Mouse (Mus musculus): Measurements from ENCODE around the gene Cldn7.
"Not testable (repeated sequence)": the region's sequence is repeated elsewhere in the genome, so short reads cannot be mapped to it uniquely, and the experiment has no call there.

Gene Cldn7

GRCm38 (mm10) chr11:69953267-69953915 lies 11.2 kb upstream of the Cldn7 start:
- DNase-seq (ENCODE audit: low read depth, low spot score), result no peak

DNA sequence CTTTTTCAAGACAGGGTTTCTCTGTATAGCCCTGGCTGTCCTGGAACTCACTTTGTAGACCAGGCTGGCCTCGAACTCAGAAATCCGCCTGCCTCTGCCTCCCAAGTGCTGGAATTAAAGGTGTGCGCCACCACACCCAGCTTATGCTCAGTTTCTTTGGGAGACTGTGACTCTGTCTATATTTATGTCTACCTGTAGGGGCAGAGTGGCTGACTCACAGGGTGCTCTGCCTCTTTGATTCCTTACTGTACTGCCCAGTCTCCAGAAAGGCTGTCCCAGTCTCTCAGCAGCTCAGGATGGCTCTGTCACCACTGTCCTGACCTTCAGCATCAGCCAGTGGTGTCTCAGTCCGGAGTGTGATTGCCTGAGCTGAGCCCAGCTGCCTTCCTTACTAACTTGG lies 9.0 kb upstream of the Cldn7 start:
- not testable (repeated sequence) for DNase-seq (ENCODE audit: low read depth, low spot score)

- DNase-seq (ENCODE audit: low read depth, low spot score), result no peak
These were observed 8.4 kb upstream of the Cldn7 start for GRCm38 (mm10) chr11:69956218-69956617.

DNA sequence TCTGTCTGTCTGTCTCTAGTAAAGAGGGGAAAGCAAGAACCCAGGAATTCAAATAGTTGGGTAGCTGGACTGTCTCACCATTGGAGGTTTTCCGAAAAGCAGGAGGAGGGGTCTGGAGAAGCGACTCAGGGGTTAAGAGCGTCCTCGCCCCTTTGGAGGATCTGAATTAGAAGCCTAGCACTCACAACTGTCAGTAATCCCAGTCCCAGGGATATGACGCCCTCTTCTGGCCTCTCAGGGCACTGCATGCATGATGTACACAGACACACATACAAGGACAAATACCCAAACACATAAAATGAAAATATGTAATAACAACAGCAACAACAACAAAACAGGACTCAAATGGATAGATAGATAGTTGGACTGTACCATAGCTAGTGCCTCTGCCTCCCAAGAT lies 4.0 kb upstream of the Cldn7 start:
- DNase-seq (ENCODE audit: low read depth, low spot score), result no peak

DNA sequence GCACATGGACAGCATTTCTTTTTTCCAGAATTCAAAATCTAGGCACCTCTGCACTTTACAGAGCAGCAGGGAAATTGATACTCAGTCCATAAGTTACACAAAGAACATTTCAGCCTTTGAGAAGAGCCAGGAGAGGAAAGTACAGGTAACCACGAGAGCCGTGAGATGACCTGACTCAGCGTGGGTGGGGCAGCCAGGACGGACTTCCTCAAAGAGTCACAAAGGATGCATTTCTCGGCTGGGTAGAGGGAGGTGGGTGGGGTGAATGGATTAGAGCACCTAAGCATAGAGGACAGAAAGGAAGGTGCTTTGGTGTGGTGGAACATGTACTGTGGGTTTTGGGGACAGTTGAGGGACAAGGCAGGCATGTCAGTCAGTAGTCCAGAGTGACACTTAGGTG lies 2.7 kb upstream of the Cldn7 start:
- DNase-seq (ENCODE audit: low read depth, low spot score), result no peak

DNA sequence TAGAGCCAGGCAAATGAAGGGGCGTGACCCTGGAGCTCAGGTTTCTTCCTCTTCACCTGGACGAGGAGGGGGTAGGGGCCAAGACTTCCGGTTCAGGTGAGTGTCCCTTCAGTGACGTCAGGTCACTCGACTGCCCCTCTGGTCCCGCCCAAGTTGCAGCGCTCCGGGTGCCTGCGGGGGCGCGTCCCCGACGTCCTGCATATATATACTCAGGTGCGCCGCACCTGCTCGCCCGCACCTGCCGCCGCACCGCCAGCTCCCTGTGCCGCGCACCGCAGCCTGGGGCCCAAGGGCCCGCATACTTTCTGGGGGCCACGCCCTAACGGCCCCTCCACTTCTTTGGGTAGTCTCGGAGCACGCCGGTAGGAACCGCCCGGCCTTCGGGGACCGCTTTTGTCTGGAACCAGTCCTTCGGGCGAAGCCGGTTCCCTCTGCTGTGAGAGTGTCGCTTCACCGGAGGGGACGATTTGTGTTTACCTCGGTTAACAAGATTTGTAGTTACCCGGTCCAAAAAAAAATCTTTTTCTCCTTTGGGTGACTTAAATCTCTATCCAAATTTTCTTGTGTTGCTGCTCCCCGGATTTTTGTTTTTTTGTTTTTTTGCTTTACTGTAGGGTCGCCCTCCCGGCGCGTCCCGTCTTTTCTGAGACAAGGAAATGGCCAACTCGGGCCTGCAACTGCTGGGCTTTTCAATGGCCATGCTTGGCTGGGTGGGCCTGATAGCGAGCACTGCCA lies 859 bp downstream of the Cldn7 start:
- no peak for DNase-seq (ENCODE audit: low read depth, low spot score)

GRCm38 (mm10) chr11:69966006-69966859 lies 1.7 kb downstream of the Cldn7 start:
- no peak for DNase-seq (ENCODE audit: low read depth, low spot score)

DNA sequence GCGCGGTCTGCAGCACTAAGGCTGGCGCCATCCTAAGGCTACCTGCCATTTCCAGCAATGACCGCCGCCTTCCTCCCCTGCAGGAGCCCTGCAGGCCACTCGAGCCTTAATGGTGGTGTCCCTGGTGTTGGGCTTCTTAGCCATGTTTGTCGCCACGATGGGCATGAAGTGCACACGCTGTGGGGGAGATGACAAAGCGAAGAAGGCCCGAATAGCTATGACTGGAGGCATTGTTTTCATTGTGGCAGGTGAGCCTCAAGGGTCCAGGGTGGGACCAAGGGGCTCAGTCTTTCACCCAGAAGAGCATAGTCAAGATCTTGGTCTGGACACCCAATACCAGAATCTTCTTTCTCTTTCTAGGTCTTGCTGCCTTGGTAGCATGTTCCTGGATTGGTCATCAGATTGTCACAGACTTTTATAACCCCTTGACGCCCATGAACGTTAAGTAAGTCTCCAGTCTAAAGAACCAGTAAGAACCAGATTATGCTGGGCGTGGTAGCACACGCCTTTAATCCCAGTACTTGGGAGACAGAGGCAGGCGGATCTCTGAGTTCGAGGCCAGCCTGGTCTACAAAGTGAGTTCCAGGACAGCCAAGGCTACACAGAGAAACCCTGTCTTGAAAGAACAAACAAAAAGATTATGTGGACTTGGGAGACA lies 2.4 kb downstream of the Cldn7 start:
- no peak for DNase-seq (ENCODE audit: low read depth, low spot score)

- DNase-seq (ENCODE audit: low read depth, low spot score), result no peak
These were observed 4.2 kb downstream of the Cldn7 start for GRCm38 (mm10) chr11:69968793-69969192.

GRCm38 (mm10) chr11:69970222-69970621 lies 5.6 kb downstream of the Cldn7 start:
- no peak for DNase-seq (ENCODE audit: low read depth, low spot score)

DNA sequence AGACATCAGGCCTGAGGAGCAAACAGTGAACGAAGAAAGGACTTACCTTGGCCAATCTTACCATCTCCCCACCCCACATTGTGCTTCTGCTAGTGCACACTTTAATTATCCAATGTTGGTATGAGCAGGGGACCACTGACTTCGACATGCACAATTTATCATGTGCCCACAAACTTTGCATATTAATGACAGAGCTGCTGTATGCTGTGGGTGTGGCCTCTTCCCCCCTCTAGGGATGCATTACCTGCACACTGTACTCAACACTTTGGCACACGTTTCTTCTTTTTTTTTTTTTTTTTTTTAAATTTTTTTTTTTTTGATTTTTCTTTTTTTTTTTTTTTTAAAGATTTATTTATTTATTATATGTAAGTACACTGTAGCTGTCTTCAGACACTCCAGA lies 6.2 kb downstream of the Cldn7 start:
- no peak for DNase-seq (ENCODE audit: low read depth, low spot score)

DNA sequence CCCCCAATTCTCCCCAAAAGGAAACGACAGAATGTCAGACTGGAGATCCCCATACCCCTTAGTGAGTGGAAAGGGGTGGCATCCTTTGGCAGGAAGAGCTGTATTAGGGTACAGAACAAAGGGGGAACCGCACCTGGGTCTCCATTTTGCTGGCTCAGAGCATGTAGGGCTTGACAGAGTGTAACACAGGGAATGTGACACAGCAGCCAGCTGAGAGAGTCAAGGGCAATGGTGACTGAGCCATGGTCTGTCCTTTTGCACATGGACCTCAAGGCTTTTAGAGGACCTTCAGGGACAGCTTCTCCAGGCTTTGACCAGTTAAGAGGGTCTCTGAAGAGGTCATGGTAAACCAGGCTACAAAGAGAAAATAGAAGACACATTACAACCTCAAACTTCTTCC lies 10.3 kb downstream of the Cldn7 start:
- no peak for DNase-seq (ENCODE audit: low read depth, low spot score)

DNA sequence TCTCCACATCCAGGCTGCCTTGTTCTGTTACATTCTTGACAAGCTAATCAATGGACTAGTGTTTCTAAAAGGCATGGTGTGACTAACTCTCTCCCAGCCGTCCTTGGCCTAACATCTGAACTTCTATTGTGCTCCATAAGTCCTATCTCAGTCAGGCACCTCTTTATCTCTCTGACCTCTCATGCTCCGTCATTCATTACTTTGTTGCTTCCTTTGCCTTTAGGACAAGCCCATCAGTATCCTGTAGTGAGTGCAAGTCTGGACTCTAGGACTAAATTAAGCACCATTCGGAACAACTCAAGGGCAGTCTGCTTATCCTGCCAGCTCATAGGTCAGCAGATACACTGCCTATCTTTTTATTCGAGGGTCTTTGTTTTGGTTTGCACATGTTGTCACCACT lies 11.7 kb downstream of the Cldn7 start:
- no peak for DNase-seq (ENCODE audit: low read depth, low spot score)

- no peak for DNase-seq (ENCODE audit: low read depth, low spot score)
These were observed 15.2 kb downstream of the Cldn7 start for GRCm38 (mm10) chr11:69979827-69980195.

DNA sequence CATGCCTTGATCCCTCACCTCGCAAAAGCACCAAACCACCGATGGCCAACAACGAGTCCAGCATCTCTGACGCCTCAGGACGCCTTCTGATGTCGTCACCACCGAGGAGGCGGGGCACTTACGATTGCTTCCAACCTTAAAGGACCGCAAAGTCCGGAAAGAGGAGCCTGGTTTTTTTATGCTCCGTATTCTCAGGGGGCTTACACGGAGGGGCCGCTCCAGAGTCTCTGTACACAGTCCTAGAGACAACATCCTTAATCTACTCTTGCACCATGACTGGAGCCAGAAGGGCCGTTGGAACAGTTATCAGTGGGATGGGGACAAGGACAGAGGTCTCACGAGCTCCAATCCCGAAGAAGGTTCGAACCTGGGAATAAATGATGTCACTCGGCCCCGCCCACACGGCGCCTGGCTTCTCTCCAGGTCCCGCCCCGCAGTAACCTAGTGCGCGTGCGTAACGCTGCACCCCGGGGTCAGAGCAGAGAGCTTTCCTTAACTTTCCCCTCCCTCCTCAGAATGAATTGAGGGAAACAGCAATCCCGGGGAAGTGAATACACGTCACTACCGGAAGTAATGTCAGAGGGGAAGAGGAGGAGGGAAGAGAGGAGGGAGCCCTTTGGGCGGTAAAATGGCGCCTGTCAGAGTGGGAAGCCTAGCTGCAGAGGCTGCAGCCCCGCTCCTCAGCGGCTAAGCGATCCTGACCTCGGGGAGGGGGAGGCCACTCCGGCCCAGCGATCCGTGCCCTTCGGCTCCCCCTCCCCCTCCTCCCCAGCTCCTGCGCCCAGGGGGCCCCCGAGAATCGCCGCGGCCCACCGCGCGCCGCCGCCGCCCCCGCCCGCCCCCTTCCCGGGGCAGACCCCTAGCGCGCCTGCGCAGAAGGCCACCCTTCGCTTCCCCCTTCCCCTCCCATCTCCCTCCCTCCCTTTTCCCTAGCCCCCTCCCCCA lies 15.9 kb downstream of the Cldn7 start:
- DNase-seq (ENCODE audit: low read depth, low spot score), result peak; percentile 99

DNA sequence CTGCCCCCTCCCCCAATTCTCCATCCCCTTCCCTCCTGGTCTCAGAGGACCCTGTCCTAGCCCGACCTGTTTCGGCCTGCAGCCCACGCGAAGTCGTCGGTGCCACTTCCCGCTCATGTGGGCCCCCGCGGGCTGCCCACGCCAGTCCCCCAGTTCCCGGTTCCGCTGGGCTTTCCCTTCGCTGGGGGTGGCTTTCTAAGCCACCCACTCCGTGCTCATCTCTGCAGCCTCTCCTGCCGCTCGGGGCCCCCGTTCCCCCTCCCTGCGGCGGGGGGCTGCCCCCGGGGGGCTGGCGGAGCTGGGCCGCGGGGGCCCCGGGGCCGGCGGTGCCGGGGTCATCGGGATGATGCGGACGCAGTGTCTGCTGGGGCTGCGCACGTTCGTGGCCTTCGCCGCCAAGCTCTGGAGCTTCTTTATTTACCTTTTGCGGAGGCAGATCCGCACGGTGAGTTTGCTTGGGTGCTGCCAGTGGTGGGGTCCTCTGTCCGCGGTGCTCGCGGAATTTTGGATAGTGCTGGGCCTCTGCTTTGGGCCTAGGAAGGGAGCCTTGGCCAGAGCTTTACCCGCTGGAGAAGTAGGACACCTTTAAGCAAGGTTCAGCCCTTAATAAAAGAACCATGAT lies 16.7 kb downstream of the Cldn7 start, which contains the start of gene Ctdnep1:
TSS of gene Ctdnep1 (plus strand) at position 16 of the 622 bp plus-strand sequence.
- DNase-seq (ENCODE audit: low read depth, low spot score), result no peak

- no peak for DNase-seq (ENCODE audit: low read depth, low spot score)
These were observed 17.6 kb downstream of the Cldn7 start, which contains the start of gene Elp5 for GRCm38 (mm10) chr11:69982225-69982624. TSS of gene Elp5 (minus strand) at chr11:69982517.

DNA sequence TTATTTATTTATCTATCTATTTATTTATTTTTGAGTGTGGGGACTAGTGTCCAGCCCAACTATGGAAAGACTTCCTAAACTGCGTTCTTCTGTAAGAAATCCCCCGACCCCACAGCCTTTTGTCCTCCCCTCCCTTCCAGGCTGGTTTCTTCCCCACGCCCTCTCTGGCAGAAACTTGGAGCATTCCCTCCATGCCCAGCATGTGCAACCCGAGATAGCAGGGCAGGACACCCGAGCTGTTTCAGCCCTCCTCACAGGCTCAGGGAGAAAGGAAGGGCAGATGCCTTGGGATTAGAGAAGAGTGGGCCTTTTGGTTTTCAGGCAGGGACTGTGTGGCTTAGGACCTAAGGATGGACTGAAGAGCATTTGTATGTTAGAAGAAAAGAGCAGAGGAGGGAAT lies 18.3 kb downstream of the Cldn7 start:
- no peak for DNase-seq (ENCODE audit: low read depth, low spot score)

DNA sequence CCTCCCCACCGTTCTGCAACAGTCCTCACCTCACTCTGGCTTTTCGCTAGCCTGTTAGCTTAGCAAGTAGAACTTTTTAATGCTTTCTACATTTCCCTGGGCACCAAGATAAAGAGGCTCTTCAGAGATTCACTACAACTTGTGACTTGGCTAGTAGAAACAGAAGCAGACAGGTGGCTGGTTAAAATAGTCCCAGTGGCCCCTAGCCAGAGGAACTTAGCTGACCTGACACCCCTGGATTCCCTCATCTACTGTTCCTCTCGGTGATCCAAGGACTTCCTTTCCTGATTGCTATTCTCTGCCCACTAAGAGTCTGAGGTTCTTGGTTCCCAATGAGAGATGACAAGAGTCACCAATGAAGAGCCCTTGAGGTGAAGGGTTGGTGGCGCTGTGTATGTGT lies 18.8 kb downstream of the Cldn7 start:
- DNase-seq (ENCODE audit: low read depth, low spot score), result no peak

DNA sequence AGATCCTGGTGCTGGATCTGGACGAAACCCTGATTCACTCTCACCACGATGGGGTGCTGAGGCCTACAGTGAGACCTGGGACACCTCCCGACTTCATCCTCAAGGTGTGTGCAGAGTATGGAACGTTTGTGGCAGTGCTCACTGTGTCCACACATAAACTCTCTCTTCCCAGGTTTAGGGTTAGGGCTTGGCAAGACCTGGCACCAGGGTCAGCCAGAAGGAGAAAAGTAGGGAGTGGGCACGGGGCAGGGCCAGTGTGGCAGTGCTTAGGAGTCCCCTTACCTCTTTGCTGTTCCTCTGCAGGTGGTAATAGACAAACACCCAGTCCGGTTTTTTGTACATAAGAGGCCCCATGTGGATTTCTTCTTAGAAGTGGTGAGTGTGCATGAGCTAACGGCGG lies 19.9 kb downstream of the Cldn7 start:
- DNase-seq (ENCODE audit: low read depth, low spot score), result no peak
